12 mouse cellular contexts compared by ENCODE assay signal in the genomic region with DNA sequence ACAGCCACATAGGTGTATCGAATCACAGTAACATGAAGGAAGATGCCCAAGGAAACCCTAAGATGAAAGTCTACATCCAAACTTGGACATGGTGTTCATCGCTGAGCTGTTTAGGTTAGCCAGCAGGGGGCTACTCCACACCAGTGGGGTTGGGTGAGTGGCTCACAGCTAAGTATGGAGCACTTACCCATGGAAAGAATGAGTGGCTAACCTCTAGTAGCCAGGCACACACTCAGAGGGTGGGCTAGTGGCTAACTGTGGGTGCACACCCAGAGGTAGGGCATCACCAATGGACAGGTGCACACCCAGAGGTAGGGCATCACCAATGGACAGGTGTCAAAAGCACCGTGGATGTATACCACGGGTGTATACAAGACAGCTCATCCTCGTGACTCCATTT. TPM values are rescaled to one million over a fixed set of nuclear protein-coding genes. Genes with fewer than 3 reads are reported as not detected.
DNase-seq lines count a peak whose midpoint lies in the region; ATAC-seq and TF ChIP-seq lines count a peak whose summit lies in the region.
"Had no signal": no experiment of that assay in that cellular context is flagged by ENCODE, and none has a peak within 500 bp of the region (broad histone marks: within the 10 kb centered on the region; RNA-seq: fewer than 3 reads in every experiment).

No protein-coding gene starts in this region.

- H3K9me3 ChIP-seq in heart, embryonic 15.5 days (replicated peaks): no peaks in the 10 kb centered on the region
- H3K9me3 ChIP-seq in heart, embryonic 11.5 days (replicated peaks; ENCODE audit: control insufficient read depth, low read length): no peaks in the 10 kb centered on the region
- no peaks in the 10 kb centered on the region for H3K9me3 ChIP-seq in liver, postnatal 0 days (ENCODE audit: low read length)
- H3K9me3 ChIP-seq in liver, embryonic 12.5 days (replicated peaks): no peaks in the 10 kb centered on the region
- no peaks in the 10 kb centered on the region for H3K9me3 ChIP-seq in ES-Bruce4 (replicated peaks; ENCODE audit: control insufficient read depth, insufficient read depth, low read length, poor library complexity, severe bottlenecking)

- no peaks in the 10 kb centered on the region for H3K27me3 ChIP-seq in heart, embryonic 15.5 days
- no peaks in the 10 kb centered on the region for H3K27me3 ChIP-seq in heart, embryonic 11.5 days (ENCODE audit: control insufficient read depth, insufficient read depth, low read length)
- H3K27me3 ChIP-seq in liver, postnatal 0 days (ENCODE audit: insufficient read depth, low read length): no peaks in the 10 kb centered on the region
- no peaks in the 10 kb centered on the region for H3K27me3 ChIP-seq in liver, embryonic 12.5 days (replicated peaks)
- H3K27me3 ChIP-seq in ES-Bruce4 (ENCODE audit: control insufficient read depth, insufficient read depth, low read length, poor library complexity, severe bottlenecking): no peaks in the 10 kb centered on the region

- WGBS in heart, embryonic 15.5 days: 83% methylated on average over 5 of the region's 5 CpGs
- 81% methylated on average over 5 of the region's 5 CpGs for WGBS in heart, embryonic 11.5 days (ENCODE audit: insufficient replicate concordance)
- WGBS in liver, postnatal 0 days (ENCODE audit: insufficient replicate concordance): 83% methylated on average over 5 of the region's 5 CpGs
- WGBS in liver, embryonic 12.5 days (ENCODE audit: insufficient replicate concordance): 69% methylated on average over 5 of the region's 5 CpGs

- H3K4me3 ChIP-seq in heart, embryonic 15.5 days: no peak overlapping the region
- H3K4me3 ChIP-seq in heart, embryonic 11.5 days (ENCODE audit: low read depth, low read length): no peak overlapping the region
- H3K4me3 ChIP-seq in liver, postnatal 0 days (ENCODE audit: low read depth, low read length): no peak overlapping the region
- no peak overlapping the region for H3K4me3 ChIP-seq in liver, embryonic 12.5 days
- H3K4me3 ChIP-seq in ES-Bruce4 (ENCODE audit: low read depth, low read length): no peak overlapping the region

- ATAC-seq in heart, embryonic 15.5 days (replicated peaks; ENCODE audit: insufficient number of reproducible peaks, insufficient read depth, low FRiP score, low read depth): peak; percentile 54; the same call in 1 of the 2 replicates
- ATAC-seq in heart, embryonic 11.5 days (replicated peaks; ENCODE audit: insufficient number of reproducible peaks, low FRiP score, low TSS enrichment): no peak
- ATAC-seq in liver, postnatal 0 days: no peak
- ATAC-seq in liver, embryonic 12.5 days: no peak
- ATAC-seq in megakaryocyte progenitor cell, adult 5-6 weeks (replicated peaks; ENCODE audit: poor library complexity): 0 out of 2 replicates have a peak, but pooled peaks have one; percentile 30
- ATAC-seq in monocyte, adult 5-6 weeks (replicated peaks; ENCODE audit: insufficient number of reproducible peaks, low FRiP score, low TSS enrichment, poor library complexity, severe bottlenecking): no peak

- peak; percentile 58 for TF ChIP-seq CTCF in liver, postnatal 0 days (IDR thresholded peaks at IDR 0.05; ENCODE audit: low read depth)
- TF ChIP-seq CTCF in ES-Bruce4 (IDR thresholded peaks at IDR 0.05; ENCODE audit: low read depth, low read length): peak; percentile 4

- no peak for DNase-seq in liver, postnatal 0 days
- DNase-seq in urinary bladder, postnatal 14 days (ENCODE audit: low spot score): no peak
- DNase-seq: cerebellum, adult 2 months; gastrocnemius, postnatal 10 days; lung, postnatal 14 days; spleen, adult 18-20 months had no signal

- H3K4me1 ChIP-seq in heart, embryonic 15.5 days (replicated peaks): peaks cover 10% of the 10 kb centered on the region; the same call in 1 of the 2 replicates
- H3K4me1 ChIP-seq in heart, embryonic 11.5 days (ENCODE audit: control insufficient read depth, insufficient read depth, low read length): 0 out of 2 replicates have a peak, but pooled peaks cover 6% of the 10 kb centered on the region
- no peaks in the 10 kb centered on the region for H3K4me1 ChIP-seq in liver, postnatal 0 days (ENCODE audit: insufficient read depth)
- peaks cover 11% of the 10 kb centered on the region; the same call in 1 of the 2 replicates for H3K4me1 ChIP-seq in liver, embryonic 12.5 days
- peaks cover 2% of the 10 kb centered on the region for H3K4me1 ChIP-seq in ES-Bruce4 (ENCODE audit: control insufficient read depth, insufficient read depth, low read length)

- no peak for TF ChIP-seq EP300 in liver, postnatal 0 days (IDR thresholded peaks at IDR 0.05; ENCODE audit: low read depth)
- no peak for TF ChIP-seq EP300 in ES-Bruce4 (IDR thresholded peaks at IDR 0.05; ENCODE audit: insufficient read depth, low read depth, low read length)

- H3K27ac ChIP-seq in heart, embryonic 15.5 days: no peak overlapping the region
- no peak overlapping the region for H3K27ac ChIP-seq in heart, embryonic 11.5 days (ENCODE audit: low read depth, low read length)
- H3K27ac ChIP-seq in liver, postnatal 0 days (ENCODE audit: low read depth): no peak overlapping the region
- no peak overlapping the region for H3K27ac ChIP-seq in liver, embryonic 12.5 days
- H3K27ac ChIP-seq in ES-Bruce4 (ENCODE audit: insufficient read depth, low read length): no peak overlapping the region

- H3K9ac ChIP-seq in heart, embryonic 15.5 days: no peak overlapping the region
- no peak overlapping the region for H3K9ac ChIP-seq in heart, embryonic 11.5 days (ENCODE audit: low read depth, low read length)
- H3K9ac ChIP-seq in liver, postnatal 0 days (replicated peaks): no peak overlapping the region
- H3K9ac ChIP-seq in liver, embryonic 12.5 days: no peak overlapping the region
- H3K9ac ChIP-seq in ES-Bruce4 (ENCODE audit: low read depth, poor library complexity, severe bottlenecking): no peak overlapping the region

- TF ChIP-seq POLR2A in ES-Bruce4 (IDR thresholded peaks at IDR 0.05; ENCODE audit: insufficient read depth, low read length): no peak

- peaks cover 42% of the 10 kb centered on the region for H3K36me3 ChIP-seq in heart, embryonic 15.5 days
- H3K36me3 ChIP-seq in heart, embryonic 11.5 days (ENCODE audit: control insufficient read depth, insufficient read depth, low read length): peaks cover 10% of the 10 kb centered on the region
- peaks cover 18% of the 10 kb centered on the region for H3K36me3 ChIP-seq in liver, postnatal 0 days (replicated peaks; ENCODE audit: insufficient read depth, low read length)
- H3K36me3 ChIP-seq in liver, embryonic 12.5 days: peaks cover 11% of the 10 kb centered on the region
- H3K36me3 ChIP-seq in ES-Bruce4 (ENCODE audit: control insufficient read depth, insufficient read depth, low read length, poor library complexity, severe bottlenecking): no peaks in the 10 kb centered on the region

- no peak overlapping the region for H3K4me2 ChIP-seq in heart, embryonic 15.5 days
- H3K4me2 ChIP-seq in heart, embryonic 11.5 days: no peak overlapping the region
- H3K4me2 ChIP-seq in liver, postnatal 0 days (ENCODE audit: low read depth, low read length): no peak overlapping the region
- no peak overlapping the region for H3K4me2 ChIP-seq in liver, embryonic 12.5 days

RNA-seq across cellular contexts. Expression of a gene that starts 26.2 kb away (rescaled TPM):
- 13.2 and 17.9 TPM in 2 replicates for polyA plus RNA-seq in heart, embryonic 15.5 days (2015; fragmentation: Nextera tagmentation; extraction: Ambion mirVana)
- polyA plus RNA-seq in heart, embryonic 11.5 days (2014; fragmentation: Nextera tagmentation; extraction: Ambion mirVana): 10.1 and 10.6 TPM in 2 replicates
- 5.5 and 6.1 TPM in 2 replicates for polyA plus RNA-seq in liver, postnatal 0 days (2015; fragmentation: Nextera tagmentation; extraction: Ambion mirVana)
- 5.7 and 5.9 TPM in 2 replicates for polyA plus RNA-seq in liver, embryonic 12.5 days (2016; fragmentation: Nextera tagmentation; extraction: Ambion mirVana)
- 4.2 and 5.5 TPM in 2 replicates for polyA plus RNA-seq in ES-Bruce4 (2011; ENCODE audit: insufficient read depth, insufficient read length, low read depth, missing spikeins)
- total RNA-seq in megakaryocyte progenitor cell, adult 5-6 weeks (2015): 25.0 and 26.5 TPM in 2 replicates
- 37.6 and 45.7 TPM in 2 replicates for total RNA-seq in megakaryocyte progenitor cell, adult 5-6 weeks (2017)
- total RNA-seq in monocyte, adult 5-6 weeks (2017): 37.3 to 42.5 TPM (median 38.1 TPM) in 3 replicates

RNA-seq across cellular contexts. Expression of a gene that starts 54.5 kb away (rescaled TPM):
- polyA plus RNA-seq in heart, embryonic 15.5 days (2015; fragmentation: Nextera tagmentation; extraction: Ambion mirVana): 9.2 and 12.5 TPM in 2 replicates
- 6.0 and 7.3 TPM in 2 replicates for polyA plus RNA-seq in heart, embryonic 11.5 days (2014; fragmentation: Nextera tagmentation; extraction: Ambion mirVana)
- polyA plus RNA-seq in liver, postnatal 0 days (2015; fragmentation: Nextera tagmentation; extraction: Ambion mirVana): 6.0 and 6.4 TPM in 2 replicates
- polyA plus RNA-seq in liver, embryonic 12.5 days (2016; fragmentation: Nextera tagmentation; extraction: Ambion mirVana): 8.8 and 9.2 TPM in 2 replicates
- polyA plus RNA-seq in ES-Bruce4 (2011; ENCODE audit: insufficient read depth, insufficient read length, low read depth, missing spikeins): 14.1 and 16.7 TPM in 2 replicates
- total RNA-seq in megakaryocyte progenitor cell, adult 5-6 weeks (2015): 12.2 and 12.6 TPM in 2 replicates
- total RNA-seq in megakaryocyte progenitor cell, adult 5-6 weeks (2017): 17.3 and 19.8 TPM in 2 replicates
- 24.4 to 47.7 TPM (median 28.3 TPM) in 3 replicates for total RNA-seq in monocyte, adult 5-6 weeks (2017)

Comparison
In these comparisons a context has a peak if more than half of its experiments do, and no peak if none do; other contexts are left out.
1. ATAC-seq: peak in heart, embryonic 15.5 days (single experiment) and megakaryocyte progenitor cell, adult 5-6 weeks (single experiment); none in heart, embryonic 11.5 days (single experiment), liver, postnatal 0 days (single experiment), liver, embryonic 12.5 days (single experiment) and monocyte, adult 5-6 weeks (single experiment).